Mouse (Mus musculus): ENCODE measurements at regions not wholly inside any gene's neighbourhood (a gene's known extent, or its start where the extent isn't known, plus 50 kb on each side); places are given as distances from the start of the nearest gene placed in this dataset.

- 50% methylated on average over 1 of the region's 1 CpGs for WGBS
Observed at GRCm38 (mm10) chr13:69220425-69220824, 221.1 kb upstream of the Adcy2 start.

GRCm38 (mm10) chr13:69226538-69226937 lies 227.2 kb upstream of the Adcy2 start:
- Histone ChIP-seq H3K27me3 (ENCODE audit: insufficient read depth, low read length) (no peaks in the 10 kb centered on the region), H3K9me3 (ENCODE audit: low read length) (no peaks in the 10 kb centered on the region), H3K4me1 (ENCODE audit: insufficient read depth, low read length) (no peaks in the 10 kb centered on the region), H3K36me3 (ENCODE audit: insufficient read depth, low read length) (no peaks in the 10 kb centered on the region), H3K4me2 (ENCODE audit: low read depth, low read length, poor library complexity, severe bottlenecking) (no peak overlapping the region), H3K9ac (replicated peaks; ENCODE audit: low read length, poor library complexity, severe bottlenecking) (no peak overlapping the region), H3K27ac (ENCODE audit: low read depth, low read length) (no peak overlapping the region), H3K4me3 (ENCODE audit: low read depth, low read length) (no peak overlapping the region)
- WGBS = 72% methylated on average over 5 of the region's 5 CpGs
- ATAC-seq (ENCODE audit: low FRiP score) (no peak), DNase-seq (ENCODE audit: low spot score) (no peak)
- TF ChIP-seq CTCF (IDR thresholded peaks at IDR 0.05) = no peak

More at GRCm38 (mm10) chr13:69220425-69220824, 221.1 kb upstream of the Adcy2 start:
- DNase-seq (ENCODE audit: low spot score) (no peak), ATAC-seq (ENCODE audit: low FRiP score) (no peak)
- no peaks in the 10 kb centered on the region for H3K27me3 ChIP-seq (ENCODE audit: insufficient read depth, low read length)
- no peaks in the 10 kb centered on the region for H3K36me3 ChIP-seq (ENCODE audit: insufficient read depth, low read length)
- no peak overlapping the region for H3K9ac ChIP-seq (replicated peaks; ENCODE audit: low read length, poor library complexity, severe bottlenecking)
- H3K4me2 ChIP-seq (ENCODE audit: low read depth, low read length, poor library complexity, severe bottlenecking) = no peak overlapping the region
- no peaks in the 10 kb centered on the region for H3K4me1 ChIP-seq (ENCODE audit: insufficient read depth, low read length)
- H3K4me3 ChIP-seq (ENCODE audit: low read depth, low read length) = no peak overlapping the region
- no peaks in the 10 kb centered on the region for H3K9me3 ChIP-seq (ENCODE audit: low read length)
- H3K27ac ChIP-seq (ENCODE audit: low read depth, low read length) = no peak overlapping the region
- TF ChIP-seq CTCF (IDR thresholded peaks at IDR 0.05) = no peak

- H3K36me3 ChIP-seq (ENCODE audit: insufficient read depth, low read length) = no peaks in the 10 kb centered on the region
- no peak overlapping the region for H3K4me2 ChIP-seq (ENCODE audit: low read depth, low read length, poor library complexity, severe bottlenecking)
- no peak for DNase-seq (ENCODE audit: low spot score)
- no peaks in the 10 kb centered on the region for H3K4me1 ChIP-seq (ENCODE audit: insufficient read depth, low read length)
- 91% methylated on average over 10 of the region's 10 CpGs for WGBS
- no peak for TF ChIP-seq CTCF (IDR thresholded peaks at IDR 0.05)
- H3K27ac ChIP-seq (ENCODE audit: low read depth, low read length) = no peak overlapping the region
- H3K9me3 ChIP-seq (ENCODE audit: low read length) = no peaks in the 10 kb centered on the region
- H3K4me3 ChIP-seq (ENCODE audit: low read depth, low read length) = no peak overlapping the region
- no peak for ATAC-seq (ENCODE audit: low FRiP score)
- no peak overlapping the region for H3K9ac ChIP-seq (replicated peaks; ENCODE audit: low read length, poor library complexity, severe bottlenecking)
- H3K27me3 ChIP-seq (ENCODE audit: insufficient read depth, low read length) = no peaks in the 10 kb centered on the region
Observed at GRCm38 (mm10) chr13:69230361-69230943, 231.1 kb upstream of the Adcy2 start.

GRCm38 (mm10) chr13:69236386-69236785 lies 237.0 kb upstream of the Adcy2 start:
- Histone ChIP-seq H3K9ac (replicated peaks; ENCODE audit: low read length, poor library complexity, severe bottlenecking) (no peak overlapping the region), H3K27ac (ENCODE audit: low read depth, low read length) (no peak overlapping the region), H3K4me3 (ENCODE audit: low read depth, low read length) (no peak overlapping the region), H3K9me3 (ENCODE audit: low read length) (no peaks in the 10 kb centered on the region), H3K27me3 (ENCODE audit: insufficient read depth, low read length) (no peaks in the 10 kb centered on the region), H3K36me3 (ENCODE audit: insufficient read depth, low read length) (no peaks in the 10 kb centered on the region), H3K4me2 (ENCODE audit: low read depth, low read length, poor library complexity, severe bottlenecking) (no peak overlapping the region), H3K4me1 (ENCODE audit: insufficient read depth, low read length) (no peaks in the 10 kb centered on the region)
- no peak for ATAC-seq (ENCODE audit: low FRiP score)
- 79% methylated on average over 5 of the region's 5 CpGs for WGBS
- DNase-seq (ENCODE audit: low spot score) = no peak
- TF ChIP-seq CTCF (IDR thresholded peaks at IDR 0.05) = no peak

- no peak overlapping the region for H3K9ac ChIP-seq (replicated peaks; ENCODE audit: low read length, poor library complexity, severe bottlenecking)
- WGBS = 92% methylated on average over 3 of the region's 3 CpGs
Observed at GRCm38 (mm10) chr13:69237918-69238317, 238.6 kb upstream of the Adcy2 start.

GRCm38 (mm10) chr13:69239261-69239915 lies 240.0 kb upstream of the Adcy2 start:
- Histone ChIP-seq H3K36me3 (ENCODE audit: insufficient read depth, low read length) (no peaks in the 10 kb centered on the region), H3K27me3 (ENCODE audit: insufficient read depth, low read length) (no peaks in the 10 kb centered on the region), H3K9me3 (ENCODE audit: low read length) (no peaks in the 10 kb centered on the region), H3K4me3 (ENCODE audit: low read depth, low read length) (no peak overlapping the region), H3K27ac (ENCODE audit: low read depth, low read length) (no peak overlapping the region), H3K9ac (replicated peaks; ENCODE audit: low read length, poor library complexity, severe bottlenecking) (no peak overlapping the region), H3K4me2 (ENCODE audit: low read depth, low read length, poor library complexity, severe bottlenecking) (no peak overlapping the region), H3K4me1 (ENCODE audit: insufficient read depth, low read length) (no peaks in the 10 kb centered on the region)
- DNase-seq (ENCODE audit: low spot score) = no peak
- ATAC-seq (ENCODE audit: low FRiP score) = no peak
- 87% methylated on average over 2 of the region's 2 CpGs for WGBS
- no peak for TF ChIP-seq CTCF (IDR thresholded peaks at IDR 0.05)

More at GRCm38 (mm10) chr13:69237918-69238317, 238.6 kb upstream of the Adcy2 start:
- Histone ChIP-seq H3K36me3 (ENCODE audit: insufficient read depth, low read length) (no peaks in the 10 kb centered on the region), H3K9me3 (ENCODE audit: low read length) (no peaks in the 10 kb centered on the region), H3K4me2 (ENCODE audit: low read depth, low read length, poor library complexity, severe bottlenecking) (no peak overlapping the region), H3K27ac (ENCODE audit: low read depth, low read length) (no peak overlapping the region), H3K4me1 (ENCODE audit: insufficient read depth, low read length) (no peaks in the 10 kb centered on the region), H3K27me3 (ENCODE audit: insufficient read depth, low read length) (no peaks in the 10 kb centered on the region), H3K4me3 (ENCODE audit: low read depth, low read length) (no peak overlapping the region)
- no peak for TF ChIP-seq CTCF (IDR thresholded peaks at IDR 0.05)
- DNase-seq (ENCODE audit: low spot score) = no peak
- ATAC-seq (ENCODE audit: low FRiP score) = no peak
